In genomic region chr11:94580111-94580740, GRCm38 (mm10) we compare ENCODE assay signal across 28 mouse cellular contexts. TPM values are rescaled to one million over a fixed set of nuclear protein-coding genes. Genes with fewer than 3 reads are reported as not detected.
"Had no signal": no experiment of that assay in that cellular context is flagged by ENCODE, and none has a peak within 500 bp of the region (broad histone marks: within the 10 kb centered on the region; RNA-seq: fewer than 3 reads in every experiment).

No protein-coding gene starts in this region.

- H3K27ac ChIP-seq: heart, embryonic 13.5 days; heart, embryonic 15.5 days; hindbrain, embryonic 13.5 days; hindbrain, embryonic 15.5 days; hindbrain, postnatal 0 days; limb, embryonic 12.5 days; liver, embryonic 13.5 days; liver, embryonic 15.5 days had no signal

- ATAC-seq: hindbrain, postnatal 0 days; liver, postnatal 0 days had no signal

- H3K9ac ChIP-seq: heart, embryonic 13.5 days; heart, embryonic 15.5 days; hindbrain, embryonic 13.5 days; hindbrain, embryonic 15.5 days; limb, embryonic 12.5 days; liver, embryonic 13.5 days; liver, embryonic 15.5 days; liver, postnatal 0 days had no signal

- H3K4me1 ChIP-seq: hindbrain, embryonic 13.5 days; hindbrain, embryonic 15.5 days; liver, embryonic 13.5 days; liver, embryonic 15.5 days had no signal

- H3K36me3 ChIP-seq: heart, embryonic 13.5 days; heart, embryonic 15.5 days; hindbrain, embryonic 13.5 days; hindbrain, embryonic 15.5 days; limb, embryonic 12.5 days; liver, embryonic 13.5 days; liver, embryonic 15.5 days had no signal

- DNase-seq: gastrocnemius, postnatal 14 days; heart, adult 18-20 months; heart, postnatal 14 days; heart, postnatal 36 days; kidney, adult 18-20 months; kidney, adult 8-10 months; kidney, postnatal 10 days; kidney, postnatal 36 days; layer of hippocampus, adult 9-11 months; layer of hippocampus, postnatal 36 days; left cerebral cortex, postnatal 4 days; liver; liver, embryonic 13.5 days; liver, postnatal 0 days had no signal

- H3K4me3 ChIP-seq: heart, embryonic 13.5 days; heart, embryonic 15.5 days; hindbrain, embryonic 13.5 days; hindbrain, embryonic 15.5 days; limb, embryonic 12.5 days; liver, embryonic 13.5 days; liver, embryonic 15.5 days had no signal

- H3K4me2 ChIP-seq: heart, embryonic 11.5 days; heart, embryonic 13.5 days; heart, embryonic 15.5 days; hindbrain, embryonic 13.5 days; hindbrain, embryonic 15.5 days; limb, embryonic 12.5 days; liver, embryonic 11.5 days; liver, embryonic 13.5 days; liver, embryonic 15.5 days had no signal

- H3K27me3 ChIP-seq: heart, embryonic 13.5 days; heart, embryonic 15.5 days; hindbrain, embryonic 13.5 days; hindbrain, embryonic 15.5 days; limb, embryonic 12.5 days; liver, embryonic 13.5 days; liver, embryonic 15.5 days had no signal

- H3K9me3 ChIP-seq: heart, embryonic 13.5 days; heart, embryonic 15.5 days; hindbrain, embryonic 13.5 days; hindbrain, embryonic 15.5 days; limb, embryonic 12.5 days; liver, embryonic 13.5 days; liver, embryonic 15.5 days had no signal

RNA-seq across cellular contexts. Expression of gene Chad, which starts 15.4 kb away (rescaled TPM):
- total RNA-seq: granulocyte monocyte progenitor cell, adult 5-6 weeks; left cerebral cortex, adult 18-20 months had no signal
- polyA plus RNA-seq: heart, embryonic 11.5 days; kidney, embryonic 14.5 days; liver, embryonic 13.5 days had no signal

RNA-seq across cellular contexts. Expression of gene Mycbpap, which starts 58.7 kb away (rescaled TPM):
- total RNA-seq: gastrocnemius, adult 18-20 months; gastrocnemius, adult 8-10 months had no signal
- polyA plus RNA-seq: liver, embryonic 15.5 days had no signal
